Mouse (Mus musculus) cortical plate, adult 2 months (tissue): ENCODE data around the gene Trim14.

ENCODE experiments used
- CTCF ChIP-seq: fragments of 200-500 bp; IDR thresholded peaks from 2 replicates; pipeline ENCODE4 v1.5.1; 2011; ENCODE audit warnings: mild to moderate bottlenecking, control low read depth, low read length; ENCODE audit not compliant: insufficient read depth; ENCODE audit errors: extremely low read depth
- POLR2A ChIP-seq: fragments of 200-500 bp; IDR thresholded peaks from 2 replicates; pipeline ENCODE4 v1.6.1; 2011; ENCODE audit warnings: mild to moderate bottlenecking, low read length, control low read depth; ENCODE audit not compliant: insufficient read depth; ENCODE audit errors: extremely low read depth

GRCm38 (mm10) chr4:46533934-46534720 lies 1.8 kb downstream of the Trim14 start:
- TF ChIP-seq POLR2A (no peak), CTCF (no peak)
